ENCODE assay signal across 9 mouse cellular contexts in genomic region chr3:59228730-59229551, GRCm38 (mm10). TPM values are rescaled to one million over a fixed set of nuclear protein-coding genes. Genes with fewer than 3 reads are reported as not detected.
A peak's percentile ranks its signal among the peaks of the same experiment; 100 is the strongest.
DNase-seq lines count a peak whose midpoint lies in the region; ATAC-seq and TF ChIP-seq lines count a peak whose summit lies in the region.
"Had no signal": no experiment of that assay in that cellular context is flagged by ENCODE, and none has a peak within 500 bp of the region (broad histone marks: within the 10 kb centered on the region; RNA-seq: fewer than 3 reads in every experiment).

No protein-coding gene starts in this region.

- H3K9ac ChIP-seq in heart, postnatal 0 days (replicated peaks; ENCODE audit: low read depth, low read length): 0 out of 2 replicates have a peak overlapping the region, but pooled peaks have one; percentile 19
- no peak overlapping the region for H3K9ac ChIP-seq in liver, postnatal 0 days (replicated peaks)

- peak; percentile 70 for ATAC-seq in heart, postnatal 0 days (ENCODE audit: insufficient read depth, low read depth)
- peak; percentile 61 for ATAC-seq in liver, postnatal 0 days

- no peak overlapping the region for H3K4me3 ChIP-seq in layer of hippocampus, adult 2 months
- peak overlapping the region; percentile 23 for H3K4me3 ChIP-seq in heart, postnatal 0 days (ENCODE audit: low read depth, low read length)
- H3K4me3 ChIP-seq in liver, postnatal 0 days (ENCODE audit: low read depth, low read length): no peak overlapping the region

- no peak for TF ChIP-seq EP300 in heart, postnatal 0 days (IDR thresholded peaks at IDR 0.05; ENCODE audit: low read depth)
- 0 out of 2 replicates have a peak, but pooled peaks have one; percentile 13 for TF ChIP-seq EP300 in liver, postnatal 0 days (IDR thresholded peaks at IDR 0.05; ENCODE audit: low read depth)

- no peaks in the 10 kb centered on the region for H3K36me3 ChIP-seq in heart, postnatal 0 days (replicated peaks; ENCODE audit: control insufficient read depth, insufficient read depth, low read length)
- no peaks in the 10 kb centered on the region for H3K36me3 ChIP-seq in liver, postnatal 0 days (replicated peaks; ENCODE audit: insufficient read depth, low read length)

- peak overlapping the region; percentile 61 for H3K27ac ChIP-seq in layer of hippocampus, adult 2 months
- H3K27ac ChIP-seq in heart, postnatal 0 days (ENCODE audit: low read depth): peak overlapping the region; percentile 83
- peak overlapping the region; percentile 88 for H3K27ac ChIP-seq in liver, postnatal 0 days (ENCODE audit: low read depth)

- 19% methylated on average over 10 of the region's 10 CpGs for WGBS in heart, postnatal 0 days
- 38% methylated on average over 10 of the region's 10 CpGs for WGBS in liver, postnatal 0 days (ENCODE audit: insufficient replicate concordance)

- H3K4me2 ChIP-seq in heart, postnatal 0 days (ENCODE audit: low read depth, low read length): peak overlapping the region; percentile 53
- peak overlapping the region; percentile 45 for H3K4me2 ChIP-seq in liver, postnatal 0 days (ENCODE audit: low read depth, low read length)

- peak in 1 of 2 experiments; percentile 35 for DNase-seq in layer of hippocampus, adult 2 months (ENCODE audit: low spot score in 2 of 2)
- DNase-seq in layer of hippocampus, adult 9-10 months (ENCODE audit: low spot score): no peak
- peak; percentile 5 to 27 for DNase-seq in adrenal gland, postnatal 36 days
- DNase-seq in heart, postnatal 0 days (ENCODE audit: low spot score): peak; percentile 57
- DNase-seq in liver, postnatal 0 days: peak; percentile 29
- DNase-seq in telencephalon, adult 2 months (ENCODE audit: low read depth, low spot score): peak; percentile 74
- DNase-seq in cerebellum, adult 9-10 months: no peak
- DNase-seq in right cerebral cortex, postnatal 25 days: no peak

- no peaks in the 10 kb centered on the region for H3K9me3 ChIP-seq in heart, postnatal 0 days (replicated peaks; ENCODE audit: control insufficient read depth, low read length)
- no peaks in the 10 kb centered on the region for H3K9me3 ChIP-seq in liver, postnatal 0 days (ENCODE audit: low read length)

- TF ChIP-seq CTCF in layer of hippocampus, adult 2 months (conservative IDR thresholded peaks at IDR 0.05): no peak
- TF ChIP-seq CTCF in heart, postnatal 0 days (IDR thresholded peaks at IDR 0.05; ENCODE audit: low read depth): no peak
- no peak for TF ChIP-seq CTCF in liver, postnatal 0 days (IDR thresholded peaks at IDR 0.05; ENCODE audit: low read depth)

- H3K4me1 ChIP-seq in heart, postnatal 0 days (ENCODE audit: control insufficient read depth, insufficient read depth): peaks cover 11% of the 10 kb centered on the region
- H3K4me1 ChIP-seq in liver, postnatal 0 days (ENCODE audit: insufficient read depth): peaks cover 7% of the 10 kb centered on the region; the same call in 1 of the 2 replicates

- H3K27me3 ChIP-seq in heart, postnatal 0 days (ENCODE audit: control insufficient read depth, insufficient read depth, low read length): no peaks in the 10 kb centered on the region
- H3K27me3 ChIP-seq in liver, postnatal 0 days (ENCODE audit: insufficient read depth, low read length): no peaks in the 10 kb centered on the region

RNA-seq across cellular contexts. Expression of gene P2ry13, which starts 18.3 kb away (rescaled TPM):
- 10 to 100 TPM in 1 of 2 experiments, 1 to 10 TPM in 1; 9.4 to 10.1 TPM for total RNA-seq in layer of hippocampus, adult 2 months (2021)
- total RNA-seq in adrenal gland, postnatal 36 days (2021): under 1 TPM; 0.56 to 0.95 TPM
- total RNA-seq in heart, postnatal 0 days (2014; rRNA removed; ENCODE audit: low replicate concordance): not detected in 2 replicates
- polyA plus RNA-seq in heart, postnatal 0 days (2015; fragmentation: Nextera tagmentation; extraction: Ambion mirVana): 0.53 and 0.70 TPM in 2 replicates
- polyA plus RNA-seq in liver, postnatal 0 days (2015; fragmentation: Nextera tagmentation; extraction: Ambion mirVana): 4.4 and 4.6 TPM in 2 replicates

RNA-seq across cellular contexts. Expression of gene P2ry12, which starts 33.7 kb away (rescaled TPM):
- 10 to 100 TPM; 38.5 to 43.3 TPM for total RNA-seq in layer of hippocampus, adult 2 months (2021)
- 1 to 10 TPM; 1.9 to 2.9 TPM for total RNA-seq in adrenal gland, postnatal 36 days (2021)
- total RNA-seq in heart, postnatal 0 days (2014; rRNA removed; ENCODE audit: low replicate concordance): 1.4 TPM in 1 of 2 replicates, not detected in the other
- polyA plus RNA-seq in heart, postnatal 0 days (2015; fragmentation: Nextera tagmentation; extraction: Ambion mirVana): 0.89 and 0.98 TPM in 2 replicates
- 3.0 and 3.3 TPM in 2 replicates for polyA plus RNA-seq in liver, postnatal 0 days (2015; fragmentation: Nextera tagmentation; extraction: Ambion mirVana)

RNA-seq across cellular contexts. Expression of gene Gpr87, which starts 34.0 kb away (rescaled TPM):
- not detected for total RNA-seq in layer of hippocampus, adult 2 months (2021)
- not detected for total RNA-seq in adrenal gland, postnatal 36 days (2021)
- not detected in 2 replicates for total RNA-seq in heart, postnatal 0 days (2014; rRNA removed; ENCODE audit: low replicate concordance)
- polyA plus RNA-seq in heart, postnatal 0 days (2015; fragmentation: Nextera tagmentation; extraction: Ambion mirVana): not detected in 2 replicates
- not detected in 2 replicates for polyA plus RNA-seq in liver, postnatal 0 days (2015; fragmentation: Nextera tagmentation; extraction: Ambion mirVana)
- total RNA-seq: left cerebral cortex, postnatal 14 days had no signal

Comparison
In these comparisons a context has a peak if more than half of its experiments do, and no peak if none do; other contexts are left out.
1. DNase-seq: peak in adrenal gland, postnatal 36 days (2 of 2), heart, postnatal 0 days (single experiment), liver, postnatal 0 days (single experiment) and telencephalon, adult 2 months (single experiment); none in layer of hippocampus, adult 9-10 months (single experiment), cerebellum, adult 9-10 months (single experiment) and right cerebral cortex, postnatal 25 days (single experiment).
2. RNA of gene P2ry13, which starts 18.3 kb away (total RNA-seq): 9.4 to 10.1 TPM in layer of hippocampus, adult 2 months; 0.56 to 0.95 TPM in adrenal gland, postnatal 36 days and not detected in heart, postnatal 0 days; every median in the first group is over 4 times any median in the second.
3. RNA of gene P2ry12, which starts 33.7 kb away (total RNA-seq): 38.5 to 43.3 TPM in layer of hippocampus, adult 2 months; 1.9 to 2.9 TPM in adrenal gland, postnatal 36 days and 1.4 TPM in heart, postnatal 0 days; every median in the first group is over 10 times any median in the second.
4. Peak in every context shown above with its lines, with median percentiles within 50 percentile points of each other: H3K27ac ChIP-seq.